Mouse (Mus musculus) stomach, postnatal 0 days (tissue): ENCODE data around the gene Plppr3.

ENCODE experiments used
- CTCF ChIP-seq: IDR thresholded peaks from 2 replicates; pipeline ENCODE4 v1.5.1; 2016; ENCODE audit warnings: antibody characterized with exemption, low read depth, mild to moderate bottlenecking, moderate library complexity
- EP300 ChIP-seq: optimal IDR thresholded peaks from 2 replicates; pipeline ENCODE3; 2016; ENCODE audit warnings: antibody characterized with exemption

DNA sequence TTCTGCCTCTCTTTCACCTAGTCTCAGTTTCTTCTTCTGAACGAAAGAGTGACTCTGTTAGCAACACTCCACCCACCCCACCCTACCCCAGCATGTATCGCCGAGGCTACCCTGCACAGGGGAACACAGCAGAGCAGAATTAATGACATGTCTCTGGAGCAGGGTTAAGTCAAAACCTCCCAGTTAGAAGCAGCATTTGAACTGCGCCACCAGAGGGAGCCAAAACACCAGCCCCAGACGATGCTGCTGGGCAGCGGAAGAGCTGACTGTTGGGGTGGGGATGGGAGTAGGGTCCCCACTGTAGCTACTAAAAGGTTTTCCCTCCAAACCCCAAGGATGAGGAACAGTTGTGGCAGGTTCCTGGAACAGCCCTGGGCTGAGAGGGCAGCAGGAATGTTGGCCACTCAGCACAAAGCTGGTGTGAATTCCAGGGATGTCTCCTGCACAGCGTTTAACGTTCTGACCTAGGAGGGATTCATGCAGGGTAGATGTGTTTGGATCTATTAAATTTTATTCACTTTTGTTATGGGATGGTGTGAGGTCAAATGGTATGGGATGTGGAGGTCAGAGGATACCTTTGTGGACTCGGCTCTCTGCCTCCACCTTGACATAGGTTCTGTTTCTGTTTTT lies 39.5 kb downstream of the Plppr3 start:
- TF ChIP-seq EP300, result no peak
- TF ChIP-seq CTCF, result peak; percentile 98
